ENCODE assay signal across 10 mouse cellular contexts in genomic region chr13:31810375-31810692, GRCm38 (mm10). TPM values are rescaled to one million over a fixed set of nuclear protein-coding genes. Genes with fewer than 3 reads are reported as not detected.
DNase-seq lines count a peak whose midpoint lies in the region; ATAC-seq and TF ChIP-seq lines count a peak whose summit lies in the region.
"Had no signal": no experiment of that assay in that cellular context is flagged by ENCODE, and none has a peak within 500 bp of the region (broad histone marks: within the 10 kb centered on the region; RNA-seq: fewer than 3 reads in every experiment).

No protein-coding gene starts in this region.

- no peak for DNase-seq in layer of hippocampus, adult 2 months (ENCODE audit: low spot score in 2 of 2)
- no peak for DNase-seq in layer of hippocampus, postnatal 10 days (ENCODE audit: low spot score in 2 of 2)
- DNase-seq in right cerebral cortex, postnatal 36 days (ENCODE audit: low spot score in 2 of 2): no peak
- DNase-seq in cerebellum, postnatal 14 days: no peak
- DNase-seq in thymus, adult 2 months: no peak
- DNase-seq: lung, adult 18-20 months had no signal

- TF ChIP-seq CTCF in layer of hippocampus, adult 2 months (conservative IDR thresholded peaks at IDR 0.05): no peak
- no peak for TF ChIP-seq CTCF in embryonic fibroblast, embryonic 13.5 days (IDR thresholded peaks at IDR 0.05; ENCODE audit: borderline replicate concordance, insufficient read depth, low read length)
- TF ChIP-seq CTCF in thymus, adult 2 months (IDR thresholded peaks at IDR 0.05; ENCODE audit: borderline replicate concordance, control insufficient read depth, extremely low read depth, insufficient read depth, low read length, poor library complexity): no peak

- no peaks in the 10 kb centered on the region for H3K4me1 ChIP-seq in embryonic fibroblast, embryonic 13.5 days (ENCODE audit: control insufficient read depth, insufficient read depth, low read length)
- H3K4me1 ChIP-seq in intestine, embryonic 16.5 days (ENCODE audit: control insufficient read depth, insufficient read depth, low read length): peaks cover 33% of the 10 kb centered on the region
- H3K4me1 ChIP-seq in neural tube, embryonic 13.5 days (replicated peaks): peaks cover 39% of the 10 kb centered on the region
- H3K4me1 ChIP-seq in thymus, adult 2 months (replicated peaks; ENCODE audit: control insufficient read depth, insufficient read depth, low read length): peaks cover 20% of the 10 kb centered on the region

- H3K4me3 ChIP-seq in layer of hippocampus, adult 2 months: peak overlapping the region; percentile 47
- peak overlapping the region; percentile 58 for H3K4me3 ChIP-seq in embryonic fibroblast, embryonic 13.5 days (ENCODE audit: insufficient read depth, low read length)
- H3K4me3 ChIP-seq in intestine, embryonic 16.5 days (ENCODE audit: low read length): peak overlapping the region; percentile 42
- H3K4me3 ChIP-seq in neural tube, embryonic 13.5 days: peak overlapping the region; percentile 39
- no peak overlapping the region for H3K4me3 ChIP-seq in thymus, adult 2 months (ENCODE audit: control insufficient read depth, insufficient read depth, low read length)

- peaks cover 75% of the 10 kb centered on the region for H3K27me3 ChIP-seq in intestine, embryonic 16.5 days (replicated peaks; ENCODE audit: control insufficient read depth, insufficient read depth, low read length)
- H3K27me3 ChIP-seq in neural tube, embryonic 13.5 days: peaks cover 95% of the 10 kb centered on the region
- peaks cover 43% of the 10 kb centered on the region for H3K27me3 ChIP-seq in thymus, adult 2 months (ENCODE audit: control insufficient read depth, insufficient read depth, low read length)

- no peaks in the 10 kb centered on the region for H3K36me3 ChIP-seq in intestine, embryonic 16.5 days (ENCODE audit: control insufficient read depth, insufficient read depth, low read length)
- H3K36me3 ChIP-seq in neural tube, embryonic 13.5 days: no peaks in the 10 kb centered on the region
- no peaks in the 10 kb centered on the region for H3K36me3 ChIP-seq in thymus, adult 2 months (ENCODE audit: control insufficient read depth, insufficient read depth, low read length)

- peak overlapping the region; percentile 74 for H3K27ac ChIP-seq in layer of hippocampus, adult 2 months
- H3K27ac ChIP-seq in embryonic fibroblast, embryonic 13.5 days (ENCODE audit: insufficient read depth, low read length): peak overlapping the region; percentile 63
- H3K27ac ChIP-seq in intestine, embryonic 16.5 days (ENCODE audit: low read length): no peak overlapping the region
- peak overlapping the region; percentile 64 for H3K27ac ChIP-seq in neural tube, embryonic 13.5 days (replicated peaks)
- H3K27ac ChIP-seq in thymus, adult 2 months (ENCODE audit: control insufficient read depth, insufficient read depth, low read length): no peak overlapping the region

- ATAC-seq in intestine, embryonic 16.5 days: no peak
- no peak for ATAC-seq in neural tube, embryonic 13.5 days (ENCODE audit: low read depth)

- 0 out of 2 replicates have a peak overlapping the region, but pooled peaks have one; percentile 48 for H3K4me2 ChIP-seq in intestine, embryonic 16.5 days (ENCODE audit: low read depth, low read length)
- peak overlapping the region; percentile 48 for H3K4me2 ChIP-seq in neural tube, embryonic 13.5 days

- H3K9me3 ChIP-seq in intestine, embryonic 16.5 days (ENCODE audit: control insufficient read depth, low read length): no peaks in the 10 kb centered on the region
- no peaks in the 10 kb centered on the region for H3K9me3 ChIP-seq in neural tube, embryonic 13.5 days

- WGBS in intestine, embryonic 16.5 days: 9% methylated on average over 9 of the region's 9 CpGs
- under 1% methylated on average over 9 of the region's 9 CpGs for WGBS in neural tube, embryonic 13.5 days
- WGBS in thymus, adult 2 months: 11% methylated on average over 9 of the region's 9 CpGs

- TF ChIP-seq POLR2A in embryonic fibroblast, embryonic 13.5 days (IDR thresholded peaks at IDR 0.05; ENCODE audit: low read depth, low read length): no peak
- TF ChIP-seq POLR2A in thymus, adult 2 months (IDR thresholded peaks at IDR 0.05; ENCODE audit: control insufficient read depth, extremely low read depth, insufficient read depth, low read length, poor library complexity): no peak

- no peak overlapping the region for H3K9ac ChIP-seq in intestine, embryonic 16.5 days (ENCODE audit: low read depth, low read length)
- peak overlapping the region; percentile 72 for H3K9ac ChIP-seq in neural tube, embryonic 13.5 days

RNA-seq across cellular contexts. Expression of gene Foxc1, which starts 3.9 kb away (rescaled TPM):
- 1 to 10 TPM; 4.2 to 5.2 TPM for total RNA-seq in layer of hippocampus, adult 2 months (2021)
- total RNA-seq in layer of hippocampus, postnatal 10 days (2021): 1 to 10 TPM; 5.6 to 6.2 TPM
- 14.4 and 19.7 TPM in 2 replicates for polyA plus RNA-seq in embryonic fibroblast, embryonic 13.5 days (2011; ENCODE audit: insufficient read length, low read depth, missing spikeins)
- polyA plus RNA-seq in intestine, embryonic 16.5 days (2015; fragmentation: Nextera tagmentation; extraction: Ambion mirVana): 0.06 and 0.07 TPM in 2 replicates
- 2.4 and 2.6 TPM in 2 replicates for polyA plus RNA-seq in neural tube, embryonic 13.5 days (2015; fragmentation: Nextera tagmentation; extraction: Ambion mirVana)
- polyA plus RNA-seq in thymus, adult 2 months (2012; rRNA removed): 1.9 TPM in 2 replicates
- total RNA-seq: MEL had no signal

Comparison
In these comparisons a context has a peak if more than half of its experiments do, and no peak if none do; other contexts are left out.
1. H3K27ac ChIP-seq: peak in layer of hippocampus, adult 2 months (single experiment), embryonic fibroblast, embryonic 13.5 days (single experiment) and neural tube, embryonic 13.5 days (single experiment); none in intestine, embryonic 16.5 days (single experiment) and thymus, adult 2 months (single experiment).